Mouse (Mus musculus) MEL (cell line): ENCODE measurements around the gene Trpv4. TPM values are rescaled to one million over a fixed set of nuclear protein-coding genes. Genes with fewer than 3 reads are reported as not detected.

Experiments
- DNase-seq: peaks from one replicate; pipeline ENCODE4 v3.0.0; 2011; ENCODE audit warnings: low read depth, low spot score
- H3K27ac ChIP-seq: 2 replicates; pipeline ENCODE4 v1.5.1; 2012; ENCODE audit warnings: low read depth, mild to moderate bottlenecking, control low read depth, low read length, moderate library complexity; ENCODE audit not compliant: control insufficient read depth
- H3K27me3 ChIP-seq, 2 experiments: fragments of 150-350 bp in 1 of 2; sonication (generic) in 1 of 2; 2 replicates each; pipeline ENCODE4 v1.6.1; 2012; ENCODE audit warnings: low read length in 2 of 2, mild to moderate bottlenecking in 2 of 2, improper control_type of control experiment in 1 of 2, moderate library complexity in 1 of 2; ENCODE audit not compliant: insufficient read depth in 2 of 2, control insufficient read depth in 1 of 2
- H3K36me3 ChIP-seq, 2 experiments: 2 replicates each; pipeline ENCODE4 v1.6.1; 2012 to 2014; ENCODE audit warnings: low read length in 2 of 2, improper control_type of control experiment in 1 of 2, inconsistent platforms in 1 of 2, mild to moderate bottlenecking in 1 of 2; ENCODE audit not compliant: insufficient read depth in 2 of 2, control insufficient read depth in 1 of 2
- H3K4me1 ChIP-seq, 2 experiments: fragments of 150-350 bp in 1 of 2; sonication (generic) in 1 of 2; 2 replicates each; pipeline ENCODE4 v1.6.1; 2012; ENCODE audit warnings: low read length in 2 of 2, improper control_type of control experiment in 1 of 2, mild to moderate bottlenecking in 1 of 2; ENCODE audit not compliant: insufficient read depth in 2 of 2, control insufficient read depth in 1 of 2
- H3K4me3 ChIP-seq, 2 experiments: fragments of 150-350 bp in 1 of 2; sonication (generic) in 1 of 2; 2 replicates each; pipeline ENCODE4 v1.5.1; 2012; ENCODE audit warnings: low read depth in 2 of 2, low read length in 2 of 2, mild to moderate bottlenecking in 2 of 2, moderate library complexity in 2 of 2, control low read depth in 1 of 2, improper control_type of control experiment in 1 of 2; ENCODE audit not compliant: control insufficient read depth in 1 of 2, insufficient read depth in 1 of 2
- H3K79me2 ChIP-seq: 2 replicates; pipeline ENCODE4 v1.6.1; 2012; ENCODE audit warnings: mild to moderate bottlenecking, low read length, moderate library complexity; ENCODE audit not compliant: control insufficient read depth, poor library complexity, insufficient read depth
- H3K9ac ChIP-seq: 2 replicates; pipeline ENCODE4 v1.6.1; 2012; ENCODE audit warnings: low read depth, mild to moderate bottlenecking, control low read depth, low read length, moderate library complexity; ENCODE audit not compliant: control insufficient read depth, poor library complexity, severe bottlenecking
- H3K9me3 ChIP-seq: fragments of 150-350 bp; sonication (generic); replicated peaks from 2 replicates; pipeline ENCODE4 v1.6.1; 2012; ENCODE audit warnings: mild to moderate bottlenecking, low read length, improper control_type of control experiment, moderate library complexity; ENCODE audit not compliant: insufficient read depth
- CHD1 ChIP-seq: IDR thresholded peaks from 2 replicates; pipeline ENCODE4 v1.6.1; 2012; ENCODE audit warnings: low read depth, mild to moderate bottlenecking, inconsistent platforms, low read length, improper control_type of control experiment
- EP300 ChIP-seq, 2 experiments: IDR thresholded peaks; 2 replicates each; pipeline ENCODE4 v1.6.1; 2011; ENCODE audit warnings: improper control_type of control experiment in 2 of 2, low read length in 2 of 2, low read depth in 1 of 2, mild to moderate bottlenecking in 1 of 2
- ETS1 ChIP-seq: IDR thresholded peaks from 2 replicates; pipeline ENCODE4 v1.6.1; 2012; ENCODE audit warnings: low read depth, mild to moderate bottlenecking, inconsistent platforms, low read length, improper control_type of control experiment, moderate library complexity
- GATA1 ChIP-seq: IDR thresholded peaks from 2 replicates; pipeline ENCODE4 v1.6.1; 2011; ENCODE audit warnings: low read depth, low read length, improper control_type of control experiment
- JUND ChIP-seq: IDR thresholded peaks from 2 replicates; pipeline ENCODE4 v1.6.1; 2011; ENCODE audit warnings: low read depth, mild to moderate bottlenecking, improper control_type of control experiment, low read length
- KAT2A ChIP-seq: conservative IDR thresholded peaks from 2 replicates; pipeline ENCODE4 v1.6.1; 2012; ENCODE audit warnings: low read depth, low read length, improper control_type of control experiment, inconsistent platforms
- MAZ ChIP-seq: IDR thresholded peaks from 2 replicates; pipeline ENCODE4 v1.6.1; 2012; ENCODE audit warnings: low read depth, mild to moderate bottlenecking, inconsistent platforms, low read length, improper control_type of control experiment
- MEF2A ChIP-seq: IDR thresholded peaks from 2 replicates; pipeline ENCODE4 v1.6.1; 2014; ENCODE audit warnings: low read depth, mild to moderate bottlenecking, inconsistent platforms, low read length, improper control_type of control experiment; ENCODE audit not compliant: poor library complexity, insufficient replicate concordance, severe bottlenecking; ENCODE audit errors: extremely low read depth
- MXI1 ChIP-seq: IDR thresholded peaks from 2 replicates; pipeline ENCODE4 v1.6.1; 2011; ENCODE audit warnings: mild to moderate bottlenecking, low read depth, low read length, improper control_type of control experiment
- MYB ChIP-seq: IDR thresholded peaks from 2 replicates; pipeline ENCODE4 v1.6.1; 2011; ENCODE audit warnings: mild to moderate bottlenecking, low read depth, low read length, improper control_type of control experiment
- MYC ChIP-seq: IDR thresholded peaks from 2 replicates; pipeline ENCODE4 v1.6.1; 2011; ENCODE audit warnings: low read depth, mild to moderate bottlenecking, low read length, improper control_type of control experiment, moderate library complexity
- POLR2A ChIP-seq, 2 experiments: IDR thresholded peaks; 2 replicates each; pipeline ENCODE4 v1.6.1; 2011 to 2012; ENCODE audit warnings: low read length in 2 of 2, mild to moderate bottlenecking in 2 of 2, control low read depth in 1 of 2, improper control_type of control experiment in 1 of 2, low read depth in 1 of 2, moderate library complexity in 1 of 2; ENCODE audit not compliant: control insufficient read depth in 1 of 2, insufficient read depth in 1 of 2, poor library complexity in 1 of 2
- POLR2AphosphoS5 ChIP-seq: IDR thresholded peaks from 2 replicates; pipeline ENCODE4 v1.6.1; 2012; ENCODE audit warnings: low read depth, borderline replicate concordance, mild to moderate bottlenecking, inconsistent platforms, low read length, moderate library complexity, mixed read lengths
- RCOR1 ChIP-seq: IDR thresholded peaks from 2 replicates; pipeline ENCODE4 v1.6.1; 2012; ENCODE audit warnings: low read depth, mild to moderate bottlenecking, inconsistent platforms, low read length, improper control_type of control experiment
- TBP ChIP-seq: IDR thresholded peaks from 2 replicates; pipeline ENCODE4 v1.8.0; 2011; ENCODE audit warnings: low read depth, low read length, improper control_type of control experiment
- USF2 ChIP-seq, 2 experiments: IDR thresholded peaks; 2 replicates each; pipeline ENCODE4 v1.6.1; 2011 to 2012; ENCODE audit warnings: improper control_type of control experiment in 2 of 2, low read length in 2 of 2, borderline replicate concordance in 1 of 2, inconsistent platforms in 1 of 2, low read depth in 1 of 2, mild to moderate bottlenecking in 1 of 2; ENCODE audit not compliant: insufficient read depth in 1 of 2
- ZMIZ1 ChIP-seq: IDR thresholded peaks from 2 replicates; pipeline ENCODE4 v1.6.1; 2012; ENCODE audit warnings: low read depth, mild to moderate bottlenecking, inconsistent platforms, low read length, improper control_type of control experiment, moderate library complexity
- ZNF384 ChIP-seq: IDR thresholded peaks from 2 replicates; pipeline ENCODE4 v1.6.1; 2012; ENCODE audit warnings: low read depth, mild to moderate bottlenecking, inconsistent platforms, low read length, improper control_type of control experiment
- polyA plus RNA-seq, 2 experiments: library from polyadenylated mRNA; stranded (reverse) in 1 of 2; unstranded in 1 of 2; fragments of >175 nt in 1 of 2; fragments of >200 nt in 1 of 2; gene quantifications; 2 replicates each; pipeline versions ENCODE4 v1.2.1 to v1.2.4; 2012; ENCODE audit warnings: low replicate concordance in 2 of 2, low read depth in 1 of 2; ENCODE audit not compliant: insufficient read length in 2 of 2, insufficient read depth in 1 of 2, missing spikeins in 1 of 2
- total RNA-seq: library from RNA; depleted of rRNA; stranded (reverse); fragments of 300-350 nt; gene quantifications from 2 replicates; pipeline ENCODE4 v1.2.3, GENCODE M21; 2012

The Trpv4 gene
- total and polyA plus RNA-seq, 3 experiments = 0.29 TPM; not detected in 2

DNA sequence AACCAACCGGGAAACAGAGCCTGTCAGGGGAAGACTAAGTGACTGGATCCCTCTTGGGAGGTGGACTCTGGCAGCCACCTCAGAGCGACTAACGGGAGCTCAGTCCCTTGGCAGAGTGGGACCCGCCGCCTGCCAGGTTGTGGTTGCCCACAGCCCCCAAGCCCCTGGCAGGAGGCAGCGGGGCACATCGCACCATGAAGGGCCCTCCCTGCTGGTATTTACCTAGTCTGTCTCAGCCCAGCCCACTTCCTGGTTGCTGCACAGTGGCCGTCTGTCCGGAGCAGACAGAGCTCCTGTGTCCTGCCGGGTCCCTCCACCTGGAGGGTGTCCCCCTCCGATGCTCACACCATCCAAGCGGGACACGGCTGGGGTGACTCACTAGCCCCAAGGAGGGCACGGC, 7.2 kb downstream of the Trpv4 start (continued):
- TF ChIP-seq CHD1 = no peak

DNA sequence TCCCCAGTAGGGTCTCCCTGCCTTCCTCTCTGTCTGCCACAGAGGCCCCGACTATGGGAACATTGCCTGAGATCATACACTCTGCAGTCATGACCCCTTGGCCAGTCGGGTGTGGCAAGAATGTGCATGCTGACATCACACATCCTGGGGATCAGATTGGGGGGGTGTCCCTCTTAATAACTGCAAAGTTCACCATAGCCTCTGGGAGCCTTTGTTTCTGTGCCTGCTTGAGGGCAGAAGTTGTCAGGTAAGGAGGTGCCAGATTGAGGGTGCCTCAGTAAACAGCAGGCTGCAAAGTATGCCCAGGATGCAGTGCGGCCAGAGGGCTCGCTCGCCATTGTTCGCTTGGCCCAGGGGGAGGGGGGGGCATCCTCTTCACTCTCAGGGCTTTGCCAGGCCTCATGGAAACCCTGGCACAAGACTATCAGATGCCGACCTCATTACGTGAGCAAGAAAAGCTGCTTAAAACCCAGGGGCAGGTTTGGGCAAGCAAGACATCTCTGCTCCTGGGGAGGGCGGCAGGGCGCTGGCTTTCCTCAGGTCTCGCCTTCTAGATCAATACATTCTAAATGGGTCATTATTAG, 9.4 kb downstream of the Trpv4 start:
- Histone ChIP-seq H3K36me3 (peaks cover 0 to 3% of the 10 kb centered on the region in 2 experiments; a peak in 2 of 4 replicates), H3K79me2 (no peaks in the 10 kb centered on the region), H3K27me3 (no peaks in the 10 kb centered on the region), H3K9ac (no peak overlapping the region), H3K9me3 (no peaks in the 10 kb centered on the region), H3K4me3 (no peak overlapping the region), H3K27ac (no peak overlapping the region), H3K4me1 (peaks cover 0 to 8% of the 10 kb centered on the region in 2 experiments; a peak in 1 of 4 replicates)
- DNase-seq = no peak
- TF ChIP-seq GATA1 (no peak), KAT2A (no peak), ZNF384 (no peak), CHD1 (no peak), POLR2AphosphoS5 (no peak), MEF2A (no peak), RCOR1 (no peak), JUND (no peak), MAZ (no peak), MYB (no peak), ZMIZ1 (no peak), TBP (no peak), MXI1 (no peak), MYC (no peak), POLR2A (IDR thresholded peaks at IDR 0.05; ENCODE audit: control insufficient read depth in 1 of 2, insufficient read depth in 1 of 2, low read depth in 1 of 2, low read length in 2 of 2, poor library complexity in 1 of 2) (no peak), EP300 (IDR thresholded peaks at IDR 0.05; ENCODE audit: low read depth in 1 of 2, low read length in 2 of 2) (no peak), USF2 (IDR thresholded peaks at IDR 0.05; ENCODE audit: borderline replicate concordance in 1 of 2, insufficient read depth in 1 of 2, low read depth in 1 of 2, low read length in 2 of 2) (no peak), ETS1 (no peak)
